Mouse (Mus musculus) C2C12 (cell line): ENCODE measurements at regions not wholly inside any gene's neighbourhood (a gene's known extent, or its start where the extent isn't known, plus 50 kb on each side); places are given as distances from the start of the nearest gene placed in this dataset.

Source experiments
- CEBPB ChIP-seq: IDR thresholded peaks from one replicate; pipeline ENCODE4 v1.6.1; 2011; ENCODE audit warnings: low read depth, mild to moderate bottlenecking, control low read depth, moderate library complexity
- CTCF ChIP-seq: IDR thresholded peaks from one replicate; pipeline ENCODE4 v1.5.1; 2011; ENCODE audit not compliant: control insufficient read depth, insufficient read depth, insufficient read length
- FOSL1 ChIP-seq: IDR thresholded peaks from one replicate; pipeline ENCODE4 v1.8.0; 2011; ENCODE audit warnings: mild to moderate bottlenecking, low read length; ENCODE audit not compliant: poor library complexity, insufficient read depth, severe bottlenecking
- MAX ChIP-seq: IDR thresholded peaks from one replicate; pipeline ENCODE4 v1.6.1; 2011; ENCODE audit warnings: mild to moderate bottlenecking, control low read depth
- USF1 ChIP-seq: IDR thresholded peaks from one replicate; pipeline ENCODE4 v1.6.1; 2011; ENCODE audit warnings: low read depth, mild to moderate bottlenecking, control low read depth, moderate library complexity

DNA sequence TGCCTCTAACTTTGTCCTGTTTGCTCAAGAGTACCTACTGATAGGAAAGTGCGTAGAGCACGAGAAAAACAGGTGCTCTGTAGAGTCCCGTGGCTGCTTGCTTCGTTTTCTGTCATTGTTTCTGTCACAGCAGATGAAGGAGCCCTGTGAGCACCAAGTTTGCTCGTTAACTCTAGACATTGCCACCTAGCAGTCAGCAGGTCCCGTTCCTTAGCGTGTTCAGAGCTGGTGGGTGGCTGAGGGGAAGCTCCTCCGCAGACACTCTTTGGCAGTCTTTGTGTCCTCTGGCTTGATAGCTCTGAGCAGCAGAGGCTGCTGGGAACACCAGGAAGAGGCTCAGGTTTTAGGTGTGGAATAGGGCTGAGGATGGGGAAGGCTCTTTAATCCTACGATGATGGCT lies 1063.8 kb downstream of the Car8 start:
- no peak for TF ChIP-seq CTCF
- TF ChIP-seq USF1 = no peak
- TF ChIP-seq MAX = no peak
- TF ChIP-seq CEBPB = no peak
- no peak for TF ChIP-seq FOSL1
